Mouse (Mus musculus) CH12.LX (cell line): ENCODE results near the gene Prrt2. TPM values are rescaled to one million over a fixed set of nuclear protein-coding genes. Genes with fewer than 3 reads are reported as not detected.

Experiments
- DNase-seq: peaks from one replicate; pipeline ENCODE4 v3.0.0-alpha.2; 2013; ENCODE audit errors: extremely low read depth
- H3K27ac ChIP-seq: 2 replicates; pipeline ENCODE4 v1.5.1; 2012; ENCODE audit warnings: low read depth, mild to moderate bottlenecking, control low read depth, moderate library complexity; ENCODE audit not compliant: insufficient read depth
- H3K27me3 ChIP-seq: replicated peaks from 2 replicates; pipeline ENCODE3; 2012; ENCODE audit warnings: inconsistent platforms
- H3K36me3 ChIP-seq, 2 experiments: replicated peaks in 1 of 2; 2 replicates each; pipeline versions ENCODE3 to v1.6.1; 2012; ENCODE audit warnings: inconsistent platforms in 1 of 2, low read length in 1 of 2, mild to moderate bottlenecking in 1 of 2, mixed read lengths in 1 of 2, moderate library complexity in 1 of 2; ENCODE audit not compliant: control insufficient read depth in 1 of 2, insufficient read depth in 1 of 2
- H3K4me1 ChIP-seq, 2 experiments: 2 replicates each; pipeline ENCODE4 v1.6.1; 2012; ENCODE audit warnings: inconsistent platforms in 1 of 2, moderate library complexity in 1 of 2; ENCODE audit not compliant: insufficient read depth in 2 of 2, control insufficient read depth in 1 of 2
- H3K4me2 ChIP-seq: 2 replicates; pipeline ENCODE4 v1.6.1; 2012; ENCODE audit warnings: low read depth, mild to moderate bottlenecking, control low read depth; ENCODE audit not compliant: poor library complexity, insufficient read depth, severe bottlenecking
- H3K4me3 ChIP-seq, 3 experiments: fragments of 150-350 bp in 1 of 3; sonication (generic) in 1 of 3; replicated peaks in 1 of 3; 2 replicates each; pipeline versions ENCODE3 to v1.5.1; 2011 to 2012; ENCODE audit warnings: low read depth in 2 of 3, low read length in 2 of 3, mild to moderate bottlenecking in 2 of 3, moderate library complexity in 2 of 3, control low read depth in 1 of 3, improper control_type of control experiment in 1 of 3, inconsistent platforms in 1 of 3, mixed read lengths in 1 of 3; ENCODE audit not compliant: poor library complexity in 1 of 3
- H3K79me2 ChIP-seq: replicated peaks from 2 replicates; pipeline ENCODE4 v1.6.1; 2012; ENCODE audit warnings: mild to moderate bottlenecking, moderate library complexity; ENCODE audit not compliant: control insufficient read depth, poor library complexity, insufficient read depth, severe bottlenecking; ENCODE audit errors: extremely low read depth
- H3K9ac ChIP-seq: 2 replicates; pipeline ENCODE4 v1.6.1; 2012; ENCODE audit warnings: low read depth, mild to moderate bottlenecking, control low read depth, moderate library complexity; ENCODE audit not compliant: insufficient read depth
- H3K9me3 ChIP-seq: replicated peaks from 2 replicates; pipeline ENCODE3; 2012; ENCODE audit warnings: low read length, inconsistent platforms, mixed read lengths
- BHLHE40 ChIP-seq: IDR thresholded peaks from 2 replicates; pipeline ENCODE4 v1.6.1; 2011; ENCODE audit warnings: mild to moderate bottlenecking, low read depth, low read length, improper control_type of control experiment
- CHD1 ChIP-seq: IDR thresholded peaks from 2 replicates; pipeline ENCODE4 v1.6.1; 2012; ENCODE audit warnings: low read depth, low read length, improper control_type of control experiment, inconsistent platforms
- CHD2 ChIP-seq: IDR thresholded peaks from 2 replicates; pipeline ENCODE4 v1.6.1; 2011; ENCODE audit warnings: low read length, improper control_type of control experiment
- CTCF ChIP-seq, 2 experiments: IDR thresholded peaks in 1 of 2; conservative IDR thresholded peaks in 1 of 2; 2 replicates each; pipeline ENCODE4 v1.5.1; 2011 to 2012; ENCODE audit warnings: low read depth in 2 of 2, low read length in 2 of 2, improper control_type of control experiment in 1 of 2, inconsistent platforms in 1 of 2, mild to moderate bottlenecking in 1 of 2, moderate library complexity in 1 of 2
- E2F4 ChIP-seq: IDR thresholded peaks from 2 replicates; pipeline ENCODE4 v1.6.1; 2011; ENCODE audit warnings: low read depth, low read length, improper control_type of control experiment; ENCODE audit not compliant: insufficient replicate concordance
- ELF1 ChIP-seq: IDR thresholded peaks from 2 replicates; pipeline ENCODE4 v1.6.1; 2014; ENCODE audit warnings: low read depth, mild to moderate bottlenecking, inconsistent platforms, low read length, improper control_type of control experiment
- GABPA ChIP-seq: IDR thresholded peaks from 2 replicates; pipeline ENCODE4 v1.6.1; 2012; ENCODE audit warnings: low read depth, low read length, improper control_type of control experiment, inconsistent platforms; ENCODE audit not compliant: insufficient replicate concordance
- HCFC1 ChIP-seq: IDR thresholded peaks from 2 replicates; pipeline ENCODE4 v1.6.1; 2012; ENCODE audit warnings: low read depth, mild to moderate bottlenecking, inconsistent platforms, low read length, improper control_type of control experiment
- IRF4 ChIP-seq: IDR thresholded peaks from 2 replicates; pipeline ENCODE4 v1.6.1; 2014; ENCODE audit warnings: low read depth, mild to moderate bottlenecking, inconsistent platforms, low read length, improper control_type of control experiment
- JUN ChIP-seq: IDR thresholded peaks from 2 replicates; pipeline ENCODE4 v1.6.1; 2011; ENCODE audit warnings: low read depth, mild to moderate bottlenecking, low read length, improper control_type of control experiment, moderate library complexity; ENCODE audit not compliant: insufficient read depth
- JUND ChIP-seq: conservative IDR thresholded peaks from 2 replicates; pipeline ENCODE4 v1.6.1; 2011; ENCODE audit warnings: low read depth, low read length, improper control_type of control experiment
- KAT2A ChIP-seq: IDR thresholded peaks from 2 replicates; pipeline ENCODE4 v1.6.1; 2012; ENCODE audit warnings: low read length, improper control_type of control experiment, inconsistent platforms; ENCODE audit not compliant: insufficient replicate concordance
- MAFK ChIP-seq: IDR thresholded peaks from 2 replicates; pipeline ENCODE4 v1.6.1; 2011; ENCODE audit warnings: low read length, improper control_type of control experiment; ENCODE audit not compliant: insufficient replicate concordance
- MEF2A ChIP-seq: IDR thresholded peaks from 2 replicates; pipeline ENCODE4 v1.6.1; 2014; ENCODE audit warnings: low read depth, mild to moderate bottlenecking, inconsistent platforms, low read length, improper control_type of control experiment, borderline replicate concordance
- MXI1 ChIP-seq: IDR thresholded peaks from 2 replicates; pipeline ENCODE4 v1.6.1; 2011; ENCODE audit warnings: mild to moderate bottlenecking, low read depth, low read length, improper control_type of control experiment
- MYC ChIP-seq: IDR thresholded peaks from 2 replicates; pipeline ENCODE4 v1.6.1; 2011; ENCODE audit warnings: low read depth, mild to moderate bottlenecking, improper control_type of control experiment, low read length
- NELFE ChIP-seq: IDR thresholded peaks from 2 replicates; pipeline ENCODE4 v1.6.1; 2011; ENCODE audit warnings: low read depth, low read length, improper control_type of control experiment
- NRF1 ChIP-seq: IDR thresholded peaks from 2 replicates; pipeline ENCODE4 v1.6.1; 2014; ENCODE audit warnings: low read depth, mild to moderate bottlenecking, inconsistent platforms, low read length, improper control_type of control experiment, moderate library complexity
- PAX5 ChIP-seq: IDR thresholded peaks from 2 replicates; pipeline ENCODE4 v1.6.1; 2012; ENCODE audit warnings: low read length, inconsistent platforms, mixed read lengths
- POLR2A ChIP-seq: IDR thresholded peaks from 2 replicates; pipeline ENCODE4 v1.6.1; 2011; ENCODE audit warnings: low read depth, mild to moderate bottlenecking, improper control_type of control experiment, low read length
- POLR2AphosphoS2 ChIP-seq: IDR thresholded peaks from 2 replicates; pipeline ENCODE4 v1.6.1; 2011; ENCODE audit warnings: low read depth, low read length, improper control_type of control experiment
- RAD21 ChIP-seq: IDR thresholded peaks from 2 replicates; pipeline ENCODE4 v1.6.1; 2011; ENCODE audit warnings: low read depth, mild to moderate bottlenecking, low read length, improper control_type of control experiment, moderate library complexity
- RCOR1 ChIP-seq: conservative IDR thresholded peaks from 2 replicates; pipeline ENCODE4 v1.6.1; 2012; ENCODE audit warnings: low read depth, mild to moderate bottlenecking, inconsistent platforms, low read length, improper control_type of control experiment
- SIN3A ChIP-seq: IDR thresholded peaks from 2 replicates; pipeline ENCODE4 v1.6.1; 2012; ENCODE audit warnings: low read length, improper control_type of control experiment, inconsistent platforms
- SMC3 ChIP-seq: IDR thresholded peaks from 2 replicates; pipeline ENCODE4 v1.6.1; 2011; ENCODE audit warnings: low read depth, low read length, improper control_type of control experiment
- TBP ChIP-seq: conservative IDR thresholded peaks from 2 replicates; pipeline ENCODE4 v1.6.1; 2011; ENCODE audit warnings: low read depth, low read length, improper control_type of control experiment
- TCF12 ChIP-seq: IDR thresholded peaks from 2 replicates; pipeline ENCODE4 v1.6.1; 2014; ENCODE audit warnings: low read depth, mild to moderate bottlenecking, inconsistent platforms, low read length, improper control_type of control experiment
- UBTF ChIP-seq: IDR thresholded peaks from 2 replicates; pipeline ENCODE4 v1.6.1; 2012; ENCODE audit warnings: low read depth, mild to moderate bottlenecking, inconsistent platforms, low read length, improper control_type of control experiment, moderate library complexity
- USF1 ChIP-seq: IDR thresholded peaks from 2 replicates; pipeline ENCODE4 v1.6.1; 2014; ENCODE audit warnings: low read depth, mild to moderate bottlenecking, inconsistent platforms, low read length, improper control_type of control experiment
- USF2 ChIP-seq: conservative IDR thresholded peaks from 2 replicates; pipeline ENCODE4 v1.6.1; 2011; ENCODE audit warnings: low read depth, low read length, improper control_type of control experiment
- ZC3H11A ChIP-seq: IDR thresholded peaks from 2 replicates; pipeline ENCODE4 v1.6.1; 2012; ENCODE audit warnings: low read depth, mild to moderate bottlenecking, inconsistent platforms, low read length, improper control_type of control experiment
- ZKSCAN1 ChIP-seq: IDR thresholded peaks from 2 replicates; pipeline ENCODE4 v1.6.1; 2012; ENCODE audit warnings: low read depth, inconsistent platforms, low read length, improper control_type of control experiment, borderline replicate concordance
- ZMIZ1 ChIP-seq: IDR thresholded peaks from 2 replicates; pipeline ENCODE4 v1.6.1; 2012; ENCODE audit warnings: low read depth, mild to moderate bottlenecking, inconsistent platforms, low read length, improper control_type of control experiment
- ZNF384 ChIP-seq: IDR thresholded peaks from 2 replicates; pipeline ENCODE4 v1.6.1; 2012; ENCODE audit warnings: low read depth, low read length, improper control_type of control experiment, inconsistent platforms
- dilution Hi-C: fragments of 300-500 bp; cut with MboI; formaldehyde crosslinking; loops from 2 replicates; pipeline ENCODE4 v1.14.3; 2020; ENCODE audit warnings: low sequenced_read_pairs; ENCODE audit not compliant: extremely low pct_unique_long_range_greater_than_20kb, extremely low pct_ligation_motif_present
- in situ Hi-C: fragments of 300-500 bp; cut with MboI; formaldehyde crosslinking; loops from 3 replicates; pipeline ENCODE4 v1.14.3; 2019; ENCODE audit warnings: low sequenced_read_pairs, low pct_ligation_motif_present, low pct_unique_long_range_greater_than_20kb, mixed read lengths
- polyA plus RNA-seq: library from polyadenylated mRNA; unstranded; fragments of >175 nt; gene quantifications from 2 replicates; pipeline ENCODE4 v1.2.1, GENCODE M21; 2012; ENCODE audit warnings: low read depth; ENCODE audit not compliant: insufficient read length
- total RNA-seq, 2 experiments: library from RNA; depleted of rRNA; stranded (reverse); fragments of 300-350 nt in 1 of 2; fragments of >200 nt in 1 of 2; gene quantifications; 2 replicates each; pipeline ENCODE4 v1.2.3; 2012 to 2014

Prrt2 gene
- total and polyA plus RNA-seq, 3 experiments: 1.2 TPM; not detected in 2

GRCm38 (mm10) chr7:127016971-127017949 lies 3.8 kb downstream of the Prrt2 start, which contains the start of gene Pagr1a:
Gene Pagr1a (minus strand): TSS chr7:127017352.
- peak within 1 kb of the TSS; percentile 65 to 92 (median 89) for H3K4me3 ChIP-seq
- TF ChIP-seq UBTF (no peak), JUND (no peak), BHLHE40 (no peak), ZNF384 (peak; percentile 66; the same call in 1 of the 2 replicates), SIN3A (peak; percentile 94), TCF12 (no peak; the same call in none of the 2 replicates), MYC (0 out of 2 replicates have a peak, but pooled peaks have one; percentile 2), USF2 (no peak), MEF2A (peak; percentile 23; the same call in 1 of the 2 replicates), E2F4 (peak; percentile 96), HCFC1 (peak; percentile 92), POLR2A (peak; percentile 74), ELF1 (peak; percentile 83), RCOR1 (no peak), IRF4 (peak; percentile 21; the same call in 1 of the 2 replicates), PAX5 (no peak), NELFE (peak; percentile 85), GABPA (no peak; the same call in 1 of the 2 replicates), JUN (no peak), POLR2AphosphoS2 (no peak; the same call in 1 of the 2 replicates), ZC3H11A (no peak), MAFK (no peak), CTCF (conservative IDR thresholded peaks at IDR 0.05 in 1 of 2, IDR thresholded peaks at IDR 0.05 in 1 of 2; ENCODE audit: low read depth in 2 of 2, low read length in 2 of 2) (peak; percentile 57 to 89), SMC3 (peak; percentile 61), CHD1 (no peak), TBP (no peak; the same call in 1 of the 2 replicates), MXI1 (peak; percentile 70; the same call in 1 of the 2 replicates), USF1 (no peak), ZMIZ1 (peak; percentile 11; the same call in 1 of the 2 replicates), KAT2A (peak; percentile 88; the same call in 1 of the 2 replicates), NRF1 (peak; percentile 98), RAD21 (peak; percentile 45), ZKSCAN1 (no peak), CHD2 (no peak)
- TF ChIP-seq, all 38 proteins: peak for 17
- Histone ChIP-seq H3K36me3 (peaks cover 8 to 53% of the 10 kb centered on the region in 2 experiments), H3K9ac (peak within 1 kb of the TSS; percentile 91), H3K27me3 (no peaks in the 10 kb centered on the region), H3K9me3 (no peaks in the 10 kb centered on the region), H3K27ac (peak within 1 kb of the TSS; percentile 80), H3K4me2 (peak within 1 kb of the TSS; percentile 77), H3K4me1 (peaks cover 22 to 70% of the 10 kb centered on the region in 2 experiments; a peak in 3 of 4 replicates), H3K79me2 (peaks cover 14% of the 10 kb centered on the region)
- DNase-seq: peak; percentile 100
- dilution Hi-C loops: no loop called here
- in situ Hi-C loops: loop anchor here (5.0 to 10.0 kb wide), 2 partner anchors 55 to 312 kb away; partner anchors contain the start of gene Coro1a
